Comparison of ENCODE assay signal across 7 mouse cellular contexts in the genomic region with DNA sequence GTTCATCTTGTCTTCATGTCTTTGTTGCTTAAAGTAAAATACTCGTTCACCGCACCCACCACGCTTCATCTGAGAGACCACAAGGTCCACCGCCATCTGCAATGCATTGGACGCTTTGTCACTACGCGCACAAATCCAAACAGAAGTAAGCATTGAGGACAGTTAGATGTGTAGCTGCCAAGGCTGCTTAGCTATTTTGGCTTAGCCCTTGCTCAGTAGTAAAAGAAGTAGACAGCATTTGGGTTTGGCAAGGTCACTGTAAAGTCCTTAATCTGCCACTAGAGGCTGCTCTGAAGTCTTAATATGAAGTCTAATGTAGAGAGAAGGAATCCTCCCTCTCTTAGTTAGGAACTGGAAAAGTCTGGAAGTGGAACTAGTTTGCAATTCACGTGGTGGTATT. TPM values are rescaled to one million over a fixed set of nuclear protein-coding genes. Genes with fewer than 3 reads are reported as not detected.
DNase-seq lines count a peak whose midpoint lies in the region; ATAC-seq and TF ChIP-seq lines count a peak whose summit lies in the region.

No protein-coding gene starts in this region.

- no peak overlapping the region for H3K27ac ChIP-seq in midbrain, embryonic 12.5 days (replicated peaks)

- ATAC-seq in Patski, result peak; percentile 82
- peak; percentile 46; the same call in 1 of the 2 replicates for ATAC-seq in granulocyte monocyte progenitor cell, adult 5-6 weeks (replicated peaks; ENCODE audit: poor library complexity, severe bottlenecking)
- 0 out of 2 replicates have a peak, but pooled peaks have one; percentile 6 for ATAC-seq in midbrain, embryonic 12.5 days (ENCODE audit: low FRiP score, low read depth)

- POLR2A ChIA-PET in Patski (lab: Charles Lee), result no interaction called here

- H3K9me3 ChIP-seq in E14TG2a.4 (ENCODE audit: low read length), result no peaks in the 10 kb centered on the region
- H3K9me3 ChIP-seq in midbrain, embryonic 12.5 days, result no peaks in the 10 kb centered on the region

- H3K4me1 ChIP-seq in E14TG2a.4 (replicated peaks; ENCODE audit: low read depth, low read length), result peaks cover 8% of the 10 kb centered on the region
- no peaks in the 10 kb centered on the region for H3K4me1 ChIP-seq in midbrain, embryonic 12.5 days

- CTCF ChIA-PET in Patski (lab: Charles Lee), result interaction anchor here (0.8 to 1.0 kb wide), 3 partner anchors 12 to 18 kb away, joined by 3 to 4 read pairs (median 3); no protein-coding TSS in a partner anchor

- TF ChIP-seq CTCF in E14TG2a.4 (conservative IDR thresholded peaks at IDR 0.05; ENCODE audit: low read length), result peak; percentile 57
- TF ChIP-seq CTCF in Patski (IDR thresholded peaks at IDR 0.05), result peak; percentile 72

- in situ Hi-C loops in Patski (cut with MboI; ENCODE audit: low pct_unique_long_range_greater_than_20kb), result no loop called here

- H3K27me3 ChIP-seq in E14TG2a.4 (ENCODE audit: insufficient read depth, low read length) (no peaks in the 10 kb centered on the region), Patski (no peaks in the 10 kb centered on the region)
- no peaks in the 10 kb centered on the region for H3K27me3 ChIP-seq in midbrain, embryonic 12.5 days

- H3K4me3 ChIP-seq in E14TG2a.4 (replicated peaks; ENCODE audit: low read length), result peak overlapping the region; percentile 65
- H3K4me3 ChIP-seq in midbrain, embryonic 12.5 days, result peak overlapping the region; percentile 28

- 69% methylated on average over 8 of the region's 8 CpGs for WGBS in midbrain, embryonic 12.5 days

- no peak for DNase-seq in Patski (ENCODE audit: low read depth, low spot score)
- peak; percentile 11 for DNase-seq in kidney, adult 18-20 months
- no peak for DNase-seq in thymus, postnatal 0 days (ENCODE audit: low spot score)
- no peak for DNase-seq in thymus, postnatal 25 days

- H3K36me3 ChIP-seq in E14TG2a.4 (ENCODE audit: insufficient read depth, low read length), result no peaks in the 10 kb centered on the region
- no peaks in the 10 kb centered on the region for H3K36me3 ChIP-seq in midbrain, embryonic 12.5 days

- H3K9ac ChIP-seq in midbrain, embryonic 12.5 days (replicated peaks), result no peak overlapping the region

- peak overlapping the region; percentile 43 for H3K4me2 ChIP-seq in midbrain, embryonic 12.5 days (replicated peaks)

RNA-seq across cellular contexts. Expression of gene Pitx2, which starts 57.1 kb away (rescaled TPM):
- 199 TPM for polyA plus RNA-seq in Patski (2021)
- total RNA-seq in granulocyte monocyte progenitor cell, adult 5-6 weeks (2014; fragmentation: Nextera tagmentation), result not detected in 2 replicates
- total RNA-seq in granulocyte monocyte progenitor cell, adult 5-6 weeks (2017), result not detected in 2 replicates
- 65.6 and 78.1 TPM in 2 replicates for polyA plus RNA-seq in midbrain, embryonic 12.5 days (2016; fragmentation: Nextera tagmentation; extraction: Ambion mirVana)
- polyA plus RNA-seq in thymus, postnatal 0 days (2015; fragmentation: Nextera tagmentation; extraction: Ambion mirVana), result 0.20 and 0.40 TPM in 2 replicates

Comparison
In these comparisons a context has a peak if more than half of its experiments do, and no peak if none do; other contexts are left out.
1. ATAC-seq: peak in every context shown above with its lines; median percentile 82 in Patski; 46 in granulocyte monocyte progenitor cell, adult 5-6 weeks; 6 in midbrain, embryonic 12.5 days.
2. RNA of gene Pitx2, which starts 57.1 kb away (polyA plus RNA-seq): 199 TPM in Patski (single experiment) and 65.6 to 78.1 TPM in midbrain, embryonic 12.5 days; 0.20 to 0.40 TPM in thymus, postnatal 0 days; every median in the first group is over 10 times any median in the second.